Mouse (Mus musculus) embryonic facial prominence, embryonic 11.5 days (tissue): ENCODE results near the gene Tmem9. TPM values are rescaled to one million over a fixed set of nuclear protein-coding genes. Genes with fewer than 3 reads are reported as not detected.

Experiments
- ATAC-seq: fragments of 200-750 bp; cut with Nextera tagmentation; replicated peaks from 2 replicates; pipeline ENCODE4 v1.8.0; 2017; ENCODE audit warnings: low read depth; ENCODE audit not compliant: insufficient number of reproducible peaks, low FRiP score, low TSS enrichment
- DNase-seq: peaks from one replicate; pipeline ENCODE4 v3.0.0-alpha.2; 2015; ENCODE audit warnings: low spot score
- H3K27ac ChIP-seq: fragments of 300-500 bp; sonication (generic); replicated peaks from 2 replicates; pipeline ENCODE4 v1.5.1; 2014; ENCODE audit warnings: mild to moderate bottlenecking, low read depth, low read length, control low read depth
- H3K27me3 ChIP-seq: fragments of 300-500 bp; sonication (generic); 2 replicates; pipeline ENCODE4 v1.6.1; 2014; ENCODE audit warnings: mild to moderate bottlenecking, low read length, moderate library complexity, mixed read lengths; ENCODE audit not compliant: control insufficient read depth, insufficient read depth
- H3K36me3 ChIP-seq: fragments of 300-500 bp; sonication (generic); replicated peaks from 2 replicates; pipeline ENCODE4 v1.6.1; 2014; ENCODE audit warnings: low read depth, mild to moderate bottlenecking, low read length, moderate library complexity, mixed read lengths; ENCODE audit not compliant: control insufficient read depth, insufficient read depth
- H3K4me1 ChIP-seq: fragments of 300-500 bp; sonication (generic); 2 replicates; pipeline ENCODE4 v1.6.1; 2014; ENCODE audit warnings: low read length, mixed read lengths; ENCODE audit not compliant: control insufficient read depth, insufficient read depth
- H3K4me2 ChIP-seq: fragments of 300-500 bp; sonication (generic); 2 replicates; pipeline ENCODE4 v1.6.1; 2014; ENCODE audit warnings: low read depth, mild to moderate bottlenecking, control low read depth, low read length, moderate library complexity
- H3K4me3 ChIP-seq: fragments of 300-500 bp; sonication (generic); 2 replicates; pipeline ENCODE4 v1.5.1; 2014; ENCODE audit warnings: low read depth, low read length, control low read depth
- H3K9ac ChIP-seq: fragments of 300-500 bp; sonication (generic); replicated peaks from 2 replicates; pipeline ENCODE4 v1.6.1; 2014; ENCODE audit warnings: mild to moderate bottlenecking, control low read depth, low read length
- H3K9me3 ChIP-seq: fragments of 300-500 bp; sonication (generic); replicated peaks from 2 replicates; pipeline ENCODE4 v1.6.1; 2016; ENCODE audit warnings: mild to moderate bottlenecking, low read length, inconsistent platforms, mixed read lengths; ENCODE audit not compliant: control insufficient read depth
- WGBS: fragments of 180-500 bp; shearing (Covaris S2); extraction: QIAGEN DNeasy Blood & Tissue Kit; methylation state at CpG from one replicate; pipeline ENCODE4 v1.1.7; 2014; 5-methylcytosine and 5-hydroxymethylcytosine counted together
- polyA plus RNA-seq: library from polyadenylated mRNA; unstranded; fragments of >200 nt; fragmentation: Nextera tagmentation; extraction: Ambion mirVana; gene quantifications from 2 replicates; pipeline ENCODE4 v1.2.1, GENCODE M21; 2014

Gene Tmem9
- polyA plus RNA-seq, 1 experiment from 2014 or later: 73.4 TPM

DNA sequence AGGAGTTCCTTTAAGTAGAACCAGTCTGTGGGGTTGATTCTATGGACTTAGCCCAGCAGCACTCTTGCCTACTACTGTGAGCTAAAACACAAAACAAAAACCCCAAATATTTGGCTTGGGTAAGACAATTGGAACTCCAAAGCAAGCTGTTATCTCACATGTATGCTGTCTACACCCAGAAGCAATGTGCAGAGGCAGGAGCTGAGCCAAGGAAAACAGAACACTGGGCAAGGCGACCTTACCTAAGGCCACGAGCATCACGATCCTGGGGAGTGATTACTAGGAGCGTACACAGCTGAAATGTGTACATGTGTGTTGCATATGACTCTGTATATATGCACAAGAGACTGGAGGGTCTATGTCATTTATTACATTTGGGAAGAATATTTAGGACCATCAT is 5.6 kb downstream of the Tmem9 start:
- Histone ChIP-seq H3K27ac (no peak overlapping the region), H3K4me2 (no peak overlapping the region), H3K4me3 (no peak overlapping the region), H3K9ac (no peak overlapping the region), H3K27me3 (no peaks in the 10 kb centered on the region), H3K9me3 (no peaks in the 10 kb centered on the region), H3K36me3 (no peaks in the 10 kb centered on the region), H3K4me1 (no peaks in the 10 kb centered on the region)
- DNase-seq: no peak
- no peak for ATAC-seq
- 74% methylated on average over 4 of the region's 4 CpGs for WGBS

DNA sequence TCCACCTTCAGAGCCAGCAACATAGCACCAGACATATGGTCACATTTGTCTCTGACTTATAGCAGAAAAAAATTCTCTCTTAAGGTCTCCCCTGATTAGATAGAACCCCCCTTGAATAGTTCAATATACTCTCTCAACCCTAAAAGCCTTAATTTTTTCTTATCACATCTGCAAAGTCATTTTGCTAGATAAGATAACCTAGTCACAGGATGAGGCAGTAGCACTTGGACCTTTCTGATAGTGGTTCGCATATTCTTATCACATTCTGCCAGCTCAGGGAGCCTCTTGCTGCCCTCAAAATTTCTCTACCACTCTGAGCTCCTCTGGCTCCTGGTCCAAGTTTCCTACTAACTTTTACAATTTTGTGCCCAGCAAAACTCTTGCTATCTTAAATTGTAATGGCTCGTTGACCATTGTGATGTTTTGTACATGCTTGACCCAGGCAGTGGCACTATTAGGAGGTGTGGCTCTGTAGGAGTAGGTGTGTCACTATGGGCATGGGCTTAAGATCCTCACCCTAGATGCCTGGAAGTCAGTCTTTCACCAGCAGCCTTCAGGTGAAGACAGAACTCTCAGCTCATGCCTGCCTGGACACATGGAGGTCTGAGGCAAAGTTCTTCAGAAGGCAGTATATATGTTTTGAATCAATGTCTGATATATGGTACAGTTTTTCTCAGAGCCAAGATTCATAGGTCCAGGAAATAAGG is 7.0 kb downstream of the Tmem9 start:
- H3K9ac ChIP-seq: no peak overlapping the region
- H3K4me1 ChIP-seq: no peaks in the 10 kb centered on the region
- no peak overlapping the region for H3K4me3 ChIP-seq
- H3K36me3 ChIP-seq: no peaks in the 10 kb centered on the region
- no peak overlapping the region for H3K27ac ChIP-seq
- no peaks in the 10 kb centered on the region for H3K9me3 ChIP-seq
- no peak overlapping the region for H3K4me2 ChIP-seq
- no peaks in the 10 kb centered on the region for H3K27me3 ChIP-seq
- WGBS: 80% methylated on average over 2 of the region's 2 CpGs
- ATAC-seq: no peak
- no peak for DNase-seq

DNA sequence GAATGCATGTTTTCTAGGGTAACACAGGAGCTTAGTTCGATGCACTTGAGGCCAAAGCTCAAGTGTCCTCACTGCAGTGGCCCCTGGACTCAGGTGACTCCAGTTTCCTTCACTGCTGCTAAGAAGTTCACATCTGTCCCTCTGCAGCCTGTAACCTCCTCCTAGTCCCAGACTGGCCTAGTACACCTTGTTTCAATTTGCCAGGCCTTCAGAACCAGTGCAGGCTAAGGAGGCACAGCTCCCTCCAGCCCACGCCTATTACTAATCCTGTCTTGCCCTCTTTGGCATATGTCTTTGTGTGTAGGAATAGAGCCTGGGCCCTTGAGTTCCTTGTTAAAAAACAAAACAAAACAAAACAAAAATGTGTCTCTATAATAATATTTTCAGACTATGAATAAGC is 9.4 kb downstream of the Tmem9 start:
- no peaks in the 10 kb centered on the region for H3K27me3 ChIP-seq
- peaks cover 4% of the 10 kb centered on the region for H3K36me3 ChIP-seq
- peak; percentile 59 for DNase-seq
- H3K4me3 ChIP-seq: no peak overlapping the region
- WGBS: 49% methylated on average over 2 of the region's 2 CpGs
- H3K9me3 ChIP-seq: no peaks in the 10 kb centered on the region
- no peaks in the 10 kb centered on the region for H3K4me1 ChIP-seq
- no peak overlapping the region for H3K9ac ChIP-seq
- H3K27ac ChIP-seq: no peak overlapping the region; the same call in 1 of the 2 replicates
- ATAC-seq: peak; percentile 61; the same call in 1 of the 2 replicates
- H3K4me2 ChIP-seq: no peak overlapping the region

DNA sequence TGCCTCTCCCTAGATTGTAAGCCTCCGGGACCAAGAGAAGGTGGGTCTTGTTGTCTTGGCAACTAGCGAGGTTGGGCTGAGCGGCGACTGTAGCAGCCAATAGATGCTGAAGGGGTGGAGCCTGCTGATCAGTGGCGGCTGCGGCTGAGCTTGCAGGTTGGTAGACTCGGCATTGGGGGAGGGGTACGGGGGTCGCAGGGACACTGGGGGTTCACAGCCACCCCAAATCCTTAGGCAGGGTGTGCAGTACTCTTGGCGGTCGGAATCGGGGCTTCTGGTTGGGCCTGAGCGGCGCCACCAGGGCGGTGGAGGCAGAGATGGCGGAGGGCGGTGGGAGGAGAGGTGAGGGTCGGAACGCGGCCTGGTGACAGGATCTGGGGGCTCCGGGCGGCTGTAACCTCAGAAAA is 10.0 kb downstream of the Tmem9 start:
- Histone ChIP-seq H3K36me3 (peaks cover 4% of the 10 kb centered on the region), H3K4me1 (no peaks in the 10 kb centered on the region), H3K9me3 (no peaks in the 10 kb centered on the region), H3K9ac (peak overlapping the region; percentile 83), H3K27ac (peak overlapping the region; percentile 68; the same call in 1 of the 2 replicates), H3K4me3 (peak overlapping the region; percentile 74), H3K4me2 (peak overlapping the region; percentile 87), H3K27me3 (no peaks in the 10 kb centered on the region)
- WGBS: 0% methylated on average over 22 of the region's 22 CpGs
- peak; percentile 98 for ATAC-seq
- DNase-seq: peak; percentile 99

DNA sequence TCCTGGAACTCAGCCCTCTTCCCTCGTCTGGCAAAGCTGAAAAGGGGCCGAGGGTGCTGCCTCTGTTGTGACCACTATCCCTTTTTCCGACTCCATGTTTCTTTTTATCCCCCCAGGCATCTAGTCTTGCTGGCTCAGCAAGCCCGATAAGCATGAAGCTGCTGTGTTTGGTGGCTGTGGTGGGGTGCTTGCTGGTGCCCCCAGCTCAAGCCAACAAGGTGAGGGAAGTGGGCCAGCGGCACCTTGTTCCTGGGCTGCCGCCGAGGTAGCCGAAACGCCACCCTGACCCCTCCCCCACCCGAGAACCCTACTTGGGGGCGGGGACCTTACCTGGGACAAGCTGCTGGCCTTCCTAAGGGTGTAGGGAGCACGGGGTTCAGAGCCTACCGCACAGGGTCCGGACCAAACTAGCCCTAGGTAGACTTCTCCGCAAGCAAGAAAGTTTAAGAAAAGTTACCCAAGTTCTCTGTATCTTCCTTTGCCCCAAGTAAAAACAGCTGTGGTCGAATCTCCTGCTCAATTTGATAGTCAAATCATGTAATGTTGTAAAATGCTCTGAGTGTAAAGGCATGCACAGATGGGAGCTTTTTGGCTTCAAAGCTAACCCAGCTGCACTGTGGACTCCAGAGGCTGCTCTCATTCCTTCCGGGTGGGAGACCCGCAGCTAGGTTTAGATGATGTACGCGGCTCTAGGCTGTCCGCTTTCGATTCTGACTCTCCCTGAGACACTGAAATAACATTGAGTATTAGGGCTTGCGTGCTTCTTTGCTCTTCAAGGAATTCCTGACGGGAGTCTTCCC is 10.6 kb downstream of the Tmem9 start:
- peak overlapping the region; percentile 68 for H3K27ac ChIP-seq
- H3K9me3 ChIP-seq: no peaks in the 10 kb centered on the region
- ATAC-seq: peak; percentile 36
- H3K4me3 ChIP-seq: peak overlapping the region; percentile 74
- peaks cover 4% of the 10 kb centered on the region for H3K36me3 ChIP-seq
- no peaks in the 10 kb centered on the region for H3K27me3 ChIP-seq
- peak overlapping the region; percentile 83 for H3K9ac ChIP-seq
- H3K4me1 ChIP-seq: no peaks in the 10 kb centered on the region
- DNase-seq: peak; percentile 56
- H3K4me2 ChIP-seq: peak overlapping the region; percentile 87
- WGBS: 5% methylated on average over 24 of the region's 24 CpGs

DNA sequence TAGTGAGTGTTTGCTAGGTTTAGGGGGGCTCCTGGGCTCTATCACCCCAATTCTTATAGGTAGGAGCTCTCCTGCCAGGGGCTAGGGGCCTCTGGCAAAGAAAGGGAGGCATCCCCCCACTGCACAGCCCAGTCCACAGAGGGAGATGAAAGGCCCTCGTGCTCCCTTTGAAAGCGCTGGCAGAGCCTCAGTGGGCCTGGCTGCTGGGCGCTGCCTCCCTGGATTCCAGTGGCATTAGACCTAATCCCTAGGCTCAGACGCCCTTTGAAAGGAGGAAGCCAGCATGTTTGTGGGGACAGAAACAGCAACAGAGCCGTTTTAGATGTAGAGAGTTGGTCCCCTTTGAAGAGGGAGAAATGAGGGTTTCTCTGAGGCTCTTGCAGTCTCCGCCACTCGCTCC is 22.3 kb downstream of the Tmem9 start:
- DNase-seq (peak; percentile 26), ATAC-seq (no peak)
- no peaks in the 10 kb centered on the region for H3K27me3 ChIP-seq
- no peak overlapping the region for H3K4me3 ChIP-seq
- H3K27ac ChIP-seq: no peak overlapping the region
- no peaks in the 10 kb centered on the region for H3K9me3 ChIP-seq
- H3K4me1 ChIP-seq: no peaks in the 10 kb centered on the region
- H3K36me3 ChIP-seq: peaks cover 10% of the 10 kb centered on the region
- H3K9ac ChIP-seq: no peak overlapping the region
- H3K4me2 ChIP-seq: no peak overlapping the region
- WGBS: 55% methylated on average over 7 of the region's 7 CpGs

DNA sequence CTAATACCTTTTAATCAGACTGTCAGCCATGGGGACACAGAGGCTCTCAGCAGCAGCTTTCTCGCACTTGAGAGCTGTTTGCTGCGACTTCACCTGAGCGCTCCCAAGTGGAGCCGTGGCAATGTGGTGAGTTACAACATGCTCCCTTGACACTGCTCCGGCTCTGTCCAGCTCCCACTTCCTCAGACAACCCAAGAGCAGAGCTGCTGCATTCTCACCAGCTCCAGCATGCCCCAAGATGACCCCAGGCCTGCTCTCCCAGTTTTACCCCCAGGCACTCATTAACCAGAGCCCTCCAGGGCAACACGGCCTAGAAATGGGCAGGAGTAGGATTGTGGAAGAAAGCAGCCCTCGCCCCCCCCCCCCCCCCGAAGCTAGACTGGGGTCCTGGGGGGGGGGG is 23.7 kb downstream of the Tmem9 start:
- ATAC-seq: no peak
- Histone ChIP-seq H3K4me1 (no peaks in the 10 kb centered on the region), H3K27ac (no peak overlapping the region), H3K4me3 (no peak overlapping the region), H3K36me3 (peaks cover 10% of the 10 kb centered on the region), H3K4me2 (no peak overlapping the region), H3K27me3 (no peaks in the 10 kb centered on the region), H3K9ac (no peak overlapping the region), H3K9me3 (no peaks in the 10 kb centered on the region)
- no peak for DNase-seq
- WGBS: 77% methylated on average over 6 of the region's 8 CpGs

DNA sequence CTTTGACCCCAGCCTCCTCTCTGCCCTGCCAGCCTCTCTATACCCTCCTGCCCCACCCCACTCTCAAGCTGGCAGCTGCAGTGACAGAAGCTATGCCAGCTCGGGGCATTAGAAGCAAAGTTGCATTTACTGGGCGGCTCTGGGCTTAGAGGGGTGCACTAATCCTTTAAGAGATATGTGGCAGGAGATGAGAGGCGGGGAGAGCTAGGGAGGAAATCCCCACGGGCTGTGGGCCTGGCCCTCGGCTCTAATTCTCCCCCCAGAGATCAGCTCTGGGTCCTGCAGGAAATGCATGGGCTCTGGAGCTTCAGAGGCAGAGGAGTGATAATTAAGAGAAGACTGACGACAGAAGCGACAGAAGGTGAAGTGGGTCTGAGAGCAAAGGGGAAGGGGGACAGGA is 25.0 kb downstream of the Tmem9 start:
- Histone ChIP-seq H3K27me3 (no peaks in the 10 kb centered on the region), H3K36me3 (peaks cover 5% of the 10 kb centered on the region), H3K4me3 (no peak overlapping the region), H3K27ac (no peak overlapping the region), H3K4me1 (no peaks in the 10 kb centered on the region), H3K9ac (no peak overlapping the region), H3K9me3 (no peaks in the 10 kb centered on the region), H3K4me2 (no peak overlapping the region)
- ATAC-seq (no peak), DNase-seq (no peak)
- 64% methylated on average over 7 of the region's 7 CpGs for WGBS
